Mouse (Mus musculus) retina, adult 2 months (tissue): Measurements from ENCODE around the gene Adk.
"Not testable (repeated sequence)": the region's sequence is repeated elsewhere in the genome, so short reads cannot be mapped to it uniquely, and the experiment has no call there.

Experiments
- DNase-seq: peaks from one replicate; pipeline ENCODE4 v3.0.0-alpha.2; 2012; ENCODE audit warnings: low read depth, low spot score

The Adk gene

GRCm38 (mm10) chr14:21433995-21434394 lies 381.6 kb downstream of the Adk start:
- no peak for DNase-seq

- DNase-seq = no peak
Measured at GRCm38 (mm10) chr14:21434686-21435085, 382.3 kb downstream of the Adk start.

GRCm38 (mm10) chr14:21439785-21440184 lies 387.4 kb downstream of the Adk start:
- DNase-seq = no peak

GRCm38 (mm10) chr14:21440526-21440925 lies 388.2 kb downstream of the Adk start:
- no peak for DNase-seq

GRCm38 (mm10) chr14:21441772-21442533 lies 389.6 kb downstream of the Adk start:
- DNase-seq = no peak

- no peak for DNase-seq
Measured at GRCm38 (mm10) chr14:21452581-21452980, 400.2 kb downstream of the Adk start.

GRCm38 (mm10) chr14:21453896-21454295 lies 401.5 kb downstream of the Adk start:
- DNase-seq = no peak

GRCm38 (mm10) chr14:21455654-21456350 lies 403.4 kb downstream of the Adk start:
- no peak for DNase-seq

- no peak for DNase-seq
Measured at GRCm38 (mm10) chr14:21456526-21456925, 404.2 kb downstream of the Adk start.

GRCm38 (mm10) chr14:21457876-21458275 lies 405.5 kb downstream of the Adk start:
- DNase-seq = no peak

- no peak for DNase-seq
Measured at GRCm38 (mm10) chr14:21458696-21459095, 406.3 kb downstream of the Adk start.

- no peak for DNase-seq
Measured at GRCm38 (mm10) chr14:21459163-21459562, 406.8 kb downstream of the Adk start.

GRCm38 (mm10) chr14:21462398-21462797 lies 410.0 kb downstream of the Adk start:
- DNase-seq = no peak

GRCm38 (mm10) chr14:21463117-21463712 lies 410.8 kb downstream of the Adk start:
- DNase-seq = no peak

- DNase-seq = no peak
Measured at GRCm38 (mm10) chr14:21470386-21470785, 418.0 kb downstream of the Adk start.

- DNase-seq = no peak
Measured at GRCm38 (mm10) chr14:21471975-21472374, 419.6 kb downstream of the Adk start.

GRCm38 (mm10) chr14:21474593-21475132 lies 422.3 kb downstream of the Adk start:
- not testable (repeated sequence) for DNase-seq

- DNase-seq = no peak
Measured at GRCm38 (mm10) chr14:21477181-21477580, 424.8 kb downstream of the Adk start.

GRCm38 (mm10) chr14:21479566-21479965 lies 427.2 kb downstream of the Adk start:
- no peak for DNase-seq

- DNase-seq = no peak
Measured at GRCm38 (mm10) chr14:21480191-21480590, 427.8 kb downstream of the Adk start.

- no peak for DNase-seq
Measured at GRCm38 (mm10) chr14:21481231-21481630, 428.9 kb downstream of the Adk start, which contains the start of gene Kat6b. Gene Kat6b, plus strand, starts transcription at chr14:21481434.

- DNase-seq = no peak
Measured at GRCm38 (mm10) chr14:21484199-21484598, 431.8 kb downstream of the Adk start.
